Mouse (Mus musculus) E14TG2a.4 (cell line): Measurements from ENCODE around the gene Trub2.

Experiments
- CTCF ChIP-seq: conservative IDR thresholded peaks from 2 replicates; pipeline ENCODE4 v1.5.1; 2014; ENCODE audit warnings: low read length
- NANOG ChIP-seq: IDR thresholded peaks from 2 replicates; pipeline ENCODE4 v1.6.1; 2014; ENCODE audit warnings: borderline replicate concordance, low read length, mixed read lengths
- POU5F1 ChIP-seq: IDR thresholded peaks from 2 replicates; pipeline ENCODE4 v1.6.1; 2014; ENCODE audit warnings: low read length, borderline replicate concordance

GRCm38 (mm10) chr2:29731545-29731944 is 56.8 kb downstream of the Trub2 start:
- TF ChIP-seq CTCF, result peak; percentile 24; the same call in 1 of the 2 replicates
- no peak for TF ChIP-seq NANOG
- no peak for TF ChIP-seq POU5F1
